Mouse (Mus musculus) CD4-positive, CD25-positive, alpha-beta regulatory T cell, adult 4 months (primary cell): ENCODE measurements around the gene Hsd17b12. TPM values are rescaled to one million over a fixed set of nuclear protein-coding genes. Genes with fewer than 3 reads are reported as not detected.
A peak's percentile ranks its signal among the peaks of the same experiment; 100 is the strongest.

ENCODE experiments used
- ATAC-seq: one replicate; pipeline ENCODE4 v1.8.0; 2017
- polyA plus RNA-seq, 2 experiments: library from polyadenylated mRNA; unstranded; fragments of 100-300 nt; shearing (Covaris generic); gene quantifications; one replicate each; pipeline ENCODE4 v1.2.1; 2017

Hsd17b12 gene
- polyA plus RNA-seq, 2 experiments from 2014 or later, result 67.2 to 71.4 TPM

GRCm38 (mm10) chr2:94066540-94067135 is 91.1 kb downstream of the Hsd17b12 start:
- no peak for ATAC-seq

DNA sequence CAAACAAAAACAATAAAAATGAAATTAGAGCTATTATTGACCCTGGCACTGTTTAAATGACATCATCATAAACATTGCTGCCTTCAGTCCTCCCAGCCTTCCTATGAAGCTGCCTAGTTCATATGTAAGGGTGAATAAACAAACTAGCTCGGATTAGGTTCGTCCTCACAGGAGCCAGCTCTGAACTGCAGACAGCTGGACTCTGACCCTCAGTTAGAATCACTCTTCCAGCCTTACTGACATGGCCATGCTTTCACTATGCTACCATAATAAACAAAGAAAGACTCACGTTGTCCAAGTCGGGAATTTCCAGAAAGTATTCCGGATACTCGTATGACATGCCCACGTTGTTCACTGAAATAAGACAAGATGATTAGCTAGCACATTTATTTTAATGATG is 91.6 kb downstream of the Hsd17b12 start:
- ATAC-seq, result no peak

GRCm38 (mm10) chr2:94062791-94063190 is 95.0 kb downstream of the Hsd17b12 start:
- no peak for ATAC-seq

DNA sequence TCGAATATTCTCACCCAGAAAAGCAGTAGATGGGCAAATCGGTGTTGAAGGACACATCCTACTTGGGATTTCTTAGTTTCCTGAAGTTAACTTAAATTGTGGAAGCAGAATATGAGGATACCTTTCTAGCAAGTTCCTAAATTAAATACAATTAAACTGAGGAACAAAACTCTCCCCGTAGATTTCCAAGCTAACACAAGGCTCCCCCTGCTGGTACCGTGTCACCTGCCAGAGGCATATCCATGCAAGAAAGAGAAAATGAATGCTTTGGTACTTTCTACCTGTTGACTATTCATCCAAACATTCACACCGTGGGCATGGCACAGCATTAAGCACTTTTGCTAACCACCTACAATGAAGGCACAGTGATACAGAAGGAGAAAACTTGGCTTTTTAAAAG is 98.3 kb downstream of the Hsd17b12 start:
- no peak for ATAC-seq

DNA sequence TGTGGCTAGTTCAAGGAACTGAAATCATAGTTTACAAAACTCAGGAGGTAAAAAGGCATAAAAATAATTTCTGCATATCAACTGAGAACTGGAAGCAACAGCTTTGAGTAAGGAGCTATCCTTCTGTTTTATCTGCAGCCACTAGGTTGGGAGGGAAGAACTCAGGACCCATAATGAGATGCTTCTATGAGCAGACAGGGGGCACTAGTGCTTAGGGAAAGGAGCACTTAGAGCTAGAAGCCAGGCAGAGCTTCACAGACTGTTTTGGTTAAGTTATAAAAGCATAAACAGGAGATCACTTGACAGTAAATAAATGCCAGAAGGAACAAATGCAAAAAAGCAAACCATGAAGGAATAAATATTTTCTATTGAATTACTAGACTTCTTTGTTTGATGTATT is 103.0 kb downstream of the Hsd17b12 start:
- ATAC-seq, result no peak

DNA sequence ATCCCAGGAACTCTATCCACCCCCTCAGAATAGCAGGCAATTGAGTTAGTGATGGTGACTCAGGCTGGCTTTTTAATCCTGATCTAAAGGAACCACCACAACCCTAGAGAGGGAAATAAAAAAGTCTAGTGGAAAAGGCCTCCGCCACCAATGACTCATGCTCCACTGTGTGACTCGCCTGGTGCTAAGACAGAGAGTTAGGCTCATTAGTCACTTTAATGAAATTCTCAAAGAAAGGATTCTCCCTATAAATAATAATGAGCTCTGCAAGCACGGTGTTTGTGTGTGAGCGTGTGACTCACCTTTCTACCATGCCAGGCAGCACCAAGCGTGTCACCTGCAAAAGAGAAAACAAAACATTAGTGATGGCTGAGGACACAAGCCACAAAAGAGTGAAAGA is 105.8 kb downstream of the Hsd17b12 start:
- no peak for ATAC-seq

DNA sequence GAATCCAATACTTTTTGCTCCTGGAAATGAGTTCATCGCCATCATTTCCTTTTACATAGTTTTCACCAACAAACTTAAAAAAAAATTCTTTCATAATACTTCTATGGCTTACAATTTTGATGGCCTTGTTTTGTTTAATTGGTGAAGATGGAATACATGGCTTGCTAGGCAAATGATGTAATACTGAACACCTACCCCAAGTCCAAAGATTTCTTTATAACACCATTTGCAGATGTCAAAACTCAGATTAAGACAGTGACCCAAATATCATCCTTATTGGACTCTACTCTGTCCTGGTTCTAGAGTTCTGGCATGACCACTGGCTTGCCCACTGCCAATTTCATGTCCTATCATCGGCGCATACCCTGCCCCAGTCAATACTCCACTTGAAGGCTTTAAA is 106.9 kb downstream of the Hsd17b12 start:
- no peak for ATAC-seq

GRCm38 (mm10) chr2:94049471-94050176 is 108.1 kb downstream of the Hsd17b12 start:
- no peak for ATAC-seq

GRCm38 (mm10) chr2:94048733-94049470 is 108.9 kb downstream of the Hsd17b12 start:
- ATAC-seq, result no peak

DNA sequence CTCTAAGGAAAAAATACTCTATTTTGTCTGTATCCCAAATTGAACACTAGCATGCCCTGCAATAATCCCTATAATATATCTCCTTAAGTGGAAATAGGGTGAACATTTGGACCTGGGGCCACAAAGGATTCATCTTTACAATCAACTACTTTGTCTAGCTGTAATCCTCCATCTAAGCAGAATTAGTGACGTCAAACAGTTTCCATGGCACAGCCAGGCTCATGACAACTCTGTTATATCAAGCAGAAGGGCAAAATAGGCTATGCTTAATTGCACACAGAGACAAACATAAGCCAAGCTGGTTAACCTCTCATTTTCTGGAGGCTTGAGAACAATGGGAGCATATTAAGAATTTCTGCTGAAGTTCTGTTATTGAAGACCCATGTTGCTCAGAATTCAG is 109.5 kb downstream of the Hsd17b12 start:
- ATAC-seq, result no peak

- ATAC-seq, result no peak
These were observed 112.2 kb downstream of the Hsd17b12 start for GRCm38 (mm10) chr2:94045411-94046090.

- no peak for ATAC-seq
These were observed 113.6 kb downstream of the Hsd17b12 start for GRCm38 (mm10) chr2:94044174-94044573.

- no peak for ATAC-seq
These were observed 114.1 kb downstream of the Hsd17b12 start for GRCm38 (mm10) chr2:94043662-94044061.

GRCm38 (mm10) chr2:94042461-94042860 is 115.3 kb downstream of the Hsd17b12 start:
- ATAC-seq, result no peak

DNA sequence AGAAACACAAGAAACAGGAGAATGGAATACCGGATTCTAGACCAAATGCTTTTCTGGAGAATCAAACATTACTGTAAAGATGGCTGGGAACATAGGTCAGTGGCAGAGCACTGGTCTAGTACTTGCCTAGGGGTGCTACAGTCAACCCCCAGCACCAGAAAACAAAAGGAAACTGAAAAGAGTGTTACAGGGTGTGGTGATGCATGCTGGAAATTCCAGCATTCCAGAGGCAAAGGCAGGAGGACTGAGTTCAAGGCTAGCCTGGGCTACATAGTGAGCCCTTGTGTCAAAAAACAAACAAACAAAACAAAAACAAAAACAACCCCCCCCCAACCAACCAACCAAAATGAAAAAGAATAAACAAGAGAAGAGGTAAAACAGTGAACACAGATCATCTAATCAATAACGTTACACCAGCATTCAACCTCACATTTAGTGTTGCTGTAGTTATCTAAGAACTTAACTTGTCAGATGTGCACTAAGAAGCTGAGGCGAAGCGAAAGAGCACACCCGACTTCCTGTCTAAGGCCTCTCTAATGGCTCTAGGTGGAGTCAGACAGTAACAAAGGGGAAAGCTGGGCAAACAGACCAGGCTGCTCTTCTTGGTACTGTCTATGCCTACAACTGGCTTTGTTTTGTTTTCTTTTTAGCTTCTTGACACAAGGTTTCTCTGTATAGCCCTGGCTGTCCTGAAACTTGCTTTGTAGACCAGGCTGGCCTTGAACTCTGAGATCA is 117.2 kb downstream of the Hsd17b12 start:
- ATAC-seq, result no peak

GRCm38 (mm10) chr2:94035428-94036331 is 122.1 kb downstream of the Hsd17b12 start:
- peak; percentile 69 for ATAC-seq

DNA sequence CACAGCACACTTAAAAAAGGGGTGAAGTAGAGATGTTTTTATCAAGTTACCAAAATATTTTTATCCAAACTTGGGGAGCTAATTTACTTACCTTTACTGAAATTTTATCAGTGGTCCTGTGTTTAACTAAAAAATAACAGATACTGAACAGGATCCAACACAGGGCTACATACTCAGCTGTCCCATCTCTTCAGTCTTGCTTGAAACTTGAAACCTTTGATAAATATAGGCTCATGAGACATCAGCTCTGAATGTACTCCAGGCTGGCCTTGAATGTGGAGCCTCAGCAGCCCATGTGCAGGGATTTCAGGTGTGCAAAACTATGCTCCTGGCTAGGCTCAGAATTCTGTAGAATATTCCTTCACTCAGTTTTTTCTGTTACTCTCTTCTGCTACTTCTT is 127.2 kb downstream of the Hsd17b12 start:
- ATAC-seq, result no peak

DNA sequence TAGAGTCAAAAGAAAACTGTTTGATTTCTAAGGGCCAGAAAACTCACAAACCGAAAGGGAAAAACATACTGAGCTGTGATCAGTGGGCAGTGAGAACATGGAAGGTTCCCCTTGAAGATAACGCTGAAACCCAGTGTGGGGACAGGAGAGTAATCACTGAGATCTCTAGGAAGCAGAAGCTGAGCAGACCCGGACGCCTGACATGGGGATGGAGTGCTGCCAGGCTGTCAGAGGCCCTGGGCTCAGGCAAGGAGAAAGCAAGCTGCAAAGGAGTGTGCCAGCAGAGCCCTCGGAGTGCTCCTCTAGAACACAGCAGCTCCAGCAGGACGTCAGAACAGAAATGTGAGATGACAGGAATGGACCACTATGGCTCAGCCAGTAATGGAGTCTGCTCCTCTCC is 133.1 kb downstream of the Hsd17b12 start:
- ATAC-seq, result no peak

DNA sequence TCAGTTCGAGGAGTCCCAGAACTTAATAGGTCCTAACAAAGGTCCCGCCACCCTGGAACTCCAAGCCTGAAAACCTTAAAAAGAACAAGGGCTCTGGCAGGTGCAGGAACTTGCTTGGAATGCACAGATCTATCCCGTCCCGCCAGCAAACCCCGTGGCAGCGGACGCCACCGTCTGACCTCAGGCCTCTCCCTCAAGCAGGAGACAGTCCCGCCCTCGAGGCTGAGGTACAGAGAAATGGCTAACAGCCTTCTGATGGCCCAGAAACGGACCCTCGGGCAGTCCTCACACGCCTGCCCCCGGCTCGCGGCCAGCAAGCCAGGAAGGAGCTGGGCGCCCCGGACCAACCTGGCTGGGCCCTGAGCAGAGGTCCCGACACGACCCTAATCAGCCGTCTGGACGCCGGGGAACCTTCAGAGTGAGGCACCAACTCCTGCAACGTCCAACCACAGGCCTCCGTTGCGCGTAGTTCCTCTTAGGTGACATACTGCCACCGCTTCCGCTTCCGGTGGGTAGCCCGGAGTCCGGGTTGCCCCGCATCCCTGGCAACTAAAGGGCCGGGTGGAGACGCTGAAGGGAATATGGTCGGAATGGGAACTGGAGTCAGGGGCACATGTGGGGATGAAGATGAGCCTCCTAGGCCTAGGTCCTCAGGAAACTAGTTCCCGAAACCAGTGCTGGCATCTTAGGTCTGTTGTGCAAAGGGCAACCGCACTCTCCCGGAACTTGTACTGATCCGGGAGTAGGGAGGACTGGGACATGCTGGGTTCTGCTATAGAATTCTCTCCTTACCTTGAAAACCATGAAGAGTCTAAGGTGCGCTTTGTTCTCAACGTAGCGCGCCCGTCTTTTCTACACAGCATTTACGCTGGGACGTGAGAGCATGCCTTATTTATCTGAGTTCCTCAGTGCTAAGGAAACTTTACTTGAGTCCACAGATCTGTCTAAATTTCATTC is 147.2 kb downstream of the Hsd17b12 start, which contains the start of gene Alkbh3:
Gene Alkbh3 (minus strand): TSS at position 473 of the 957 bp plus-strand sequence.
- peak; percentile 99 for ATAC-seq

- ATAC-seq, result peak; percentile 81
These were observed 155.4 kb downstream of the Hsd17b12 start for GRCm38 (mm10) chr2:94002331-94002730.
